Mouse (Mus musculus) layer of hippocampus, adult 9-11 months (tissue): ENCODE data around the gene Fads2.

Experiments
- DNase-seq: peaks from one replicate; pipeline ENCODE4 v3.0.0; 2022

The Fads2 gene

DNA sequence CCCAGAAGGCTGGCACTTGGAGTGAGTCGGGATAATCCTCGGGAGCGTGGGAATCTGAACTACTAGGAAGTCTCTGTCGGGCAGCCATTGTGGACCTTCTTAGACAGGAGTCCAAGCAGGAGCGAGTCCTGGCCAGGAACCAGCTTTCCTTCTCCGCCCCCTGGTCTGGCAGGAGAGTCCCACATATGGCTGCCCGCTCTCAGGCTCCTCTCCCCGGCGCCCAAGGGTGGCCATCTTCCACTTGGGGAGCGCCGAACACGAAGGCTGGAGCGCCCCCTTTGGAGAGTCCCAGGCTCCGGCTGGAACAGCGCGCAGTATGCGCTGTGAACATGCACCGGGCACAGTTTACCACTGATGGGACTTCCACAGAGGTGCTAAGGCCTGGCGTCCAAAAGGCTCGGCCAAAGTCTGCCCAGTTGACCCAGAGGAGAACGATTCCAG, 895 bp downstream of the Fads2 start:
- peak; percentile 68 for DNase-seq

DNA sequence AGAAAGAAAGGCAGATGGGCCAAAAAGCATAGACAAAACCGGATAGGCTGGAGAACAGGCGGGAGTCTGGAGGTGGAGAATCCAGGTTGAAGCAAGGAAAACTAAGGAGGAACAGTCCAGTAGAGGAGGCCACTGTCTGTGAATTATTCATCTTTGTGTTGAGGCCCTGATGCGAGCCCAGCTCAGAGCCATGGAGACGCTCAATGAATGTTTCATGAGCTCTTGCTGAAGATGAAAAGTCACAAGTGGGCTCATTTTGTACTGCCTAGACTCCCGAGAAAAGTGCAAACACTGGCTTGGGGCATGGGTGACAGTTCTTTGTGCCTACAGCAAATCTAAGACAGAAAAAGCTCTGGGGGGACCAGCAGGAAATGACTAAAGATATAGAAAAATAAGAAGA, 3.7 kb downstream of the Fads2 start:
- no peak for DNase-seq

DNA sequence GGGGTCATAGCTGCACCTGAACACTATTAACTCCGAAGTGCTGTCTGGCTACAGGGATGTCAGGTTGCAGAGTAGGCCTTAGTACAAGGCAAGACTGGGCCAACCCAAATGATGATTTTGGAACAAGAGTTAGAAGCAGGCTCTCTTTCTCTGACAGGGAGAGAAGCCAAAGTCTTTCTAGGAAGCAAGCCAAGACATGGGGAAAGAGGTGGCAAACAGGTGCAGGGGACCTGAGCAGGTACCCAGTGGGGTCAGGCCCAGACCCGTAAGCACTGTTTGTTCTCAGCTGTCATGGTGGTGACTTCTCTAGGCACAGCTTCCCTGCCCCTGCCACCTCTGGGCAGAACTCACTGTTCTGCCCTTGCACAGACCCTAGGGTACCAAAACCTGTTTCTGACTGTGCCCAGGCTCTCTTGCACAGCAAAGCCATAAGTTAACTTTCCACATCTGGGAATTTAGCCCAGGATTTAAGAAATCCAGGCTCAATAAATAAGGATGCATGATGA, 5.1 kb downstream of the Fads2 start:
- no peak for DNase-seq

DNA sequence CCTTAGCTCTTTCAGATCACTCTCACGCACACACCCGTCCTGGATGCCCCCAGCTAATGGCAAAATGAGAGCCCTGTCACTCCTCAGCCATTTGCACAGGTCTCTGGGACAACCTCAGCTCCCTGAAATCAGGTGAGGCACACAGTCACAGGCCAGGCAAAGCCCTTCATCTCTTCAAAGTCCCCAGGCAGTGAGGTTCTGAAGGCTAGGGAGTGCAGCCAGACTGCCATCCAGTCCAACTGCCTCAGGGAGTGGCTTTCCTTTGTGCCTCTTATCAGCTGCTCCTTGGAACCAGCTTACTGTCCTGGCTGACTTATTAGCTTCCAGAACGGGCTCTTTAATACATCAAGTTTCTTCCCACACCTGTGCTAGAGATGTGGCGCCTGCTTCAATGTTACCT, 6.9 kb downstream of the Fads2 start:
- no peak for DNase-seq

DNA sequence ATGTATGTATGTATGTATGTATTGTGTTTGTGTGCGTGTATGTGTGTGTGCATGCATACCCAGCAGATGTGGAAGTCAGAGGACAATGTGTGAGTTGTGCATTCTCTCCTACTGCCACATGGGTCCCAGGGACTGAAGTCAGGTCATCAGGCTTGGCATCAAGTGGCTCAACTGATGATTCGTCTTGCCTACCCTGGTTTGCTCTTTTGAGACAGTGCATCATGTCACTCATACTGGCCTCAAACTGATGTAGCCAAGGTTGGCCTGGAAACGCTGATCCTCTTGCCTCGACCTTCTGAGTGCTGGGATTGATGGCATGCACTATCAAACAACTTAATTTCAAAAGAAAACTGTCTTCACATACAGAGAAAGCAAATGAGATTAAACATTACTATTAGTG, 7.7 kb downstream of the Fads2 start:
- DNase-seq = no peak

DNA sequence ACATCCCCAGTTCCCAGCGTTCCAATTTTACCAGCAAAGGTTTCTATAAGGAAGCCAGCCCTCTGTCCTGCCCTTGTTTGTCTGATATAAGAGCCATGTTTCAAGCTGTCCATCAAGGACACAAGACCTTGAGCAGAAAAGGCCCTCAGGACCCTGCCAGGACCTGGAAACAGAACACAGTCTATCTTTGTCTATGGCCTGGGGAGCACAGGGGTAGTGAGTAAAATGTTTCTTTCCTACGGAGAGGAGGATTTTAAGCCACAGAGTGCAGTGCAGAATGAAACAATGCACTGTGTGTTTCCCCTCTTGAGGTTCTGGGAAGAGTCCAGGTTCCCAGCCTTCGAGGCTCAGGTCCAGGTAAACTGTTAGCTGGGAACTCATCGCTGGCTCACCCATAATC, 14.6 kb downstream of the Fads2 start:
- no peak for DNase-seq

DNA sequence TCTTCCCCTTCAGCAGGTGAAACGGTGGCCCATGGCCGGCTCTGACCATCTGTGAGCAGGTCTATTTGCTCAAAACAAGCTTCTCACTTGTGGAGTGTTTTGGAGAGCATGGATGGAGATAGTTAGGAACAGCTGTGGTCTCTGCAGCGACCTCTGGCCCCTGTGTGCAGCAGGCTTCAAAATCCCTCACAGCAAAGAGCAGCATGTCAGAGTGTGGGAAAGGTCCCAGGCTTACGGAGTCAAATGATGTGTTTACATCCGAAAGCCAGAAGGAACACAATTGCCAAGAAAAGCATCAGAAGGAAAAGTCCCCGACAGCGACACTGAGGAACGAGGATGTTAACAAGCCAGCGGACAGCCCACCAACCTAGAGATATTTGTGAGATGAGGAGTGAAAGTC, 16.1 kb downstream of the Fads2 start:
- no peak for DNase-seq

DNA sequence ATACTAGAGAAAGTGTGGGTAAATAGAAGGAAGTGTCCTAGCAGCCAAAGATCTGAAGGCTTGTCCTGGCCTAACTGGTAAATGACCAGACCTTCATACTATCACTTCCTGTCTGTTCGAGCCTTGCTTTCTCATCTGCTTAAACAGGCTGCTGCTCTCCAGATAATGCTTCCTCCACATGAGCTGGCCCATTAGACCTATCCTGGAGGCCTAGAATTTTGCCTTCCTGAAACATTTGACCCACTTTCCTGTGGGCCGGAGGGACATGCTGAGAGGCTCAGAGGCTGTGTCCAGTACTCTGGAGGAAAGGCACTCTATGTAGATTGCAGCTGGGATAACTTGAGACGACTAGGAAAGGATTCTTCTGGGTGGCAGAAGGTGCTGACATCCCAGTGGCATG, 19.4 kb downstream of the Fads2 start:
- DNase-seq = no peak

DNA sequence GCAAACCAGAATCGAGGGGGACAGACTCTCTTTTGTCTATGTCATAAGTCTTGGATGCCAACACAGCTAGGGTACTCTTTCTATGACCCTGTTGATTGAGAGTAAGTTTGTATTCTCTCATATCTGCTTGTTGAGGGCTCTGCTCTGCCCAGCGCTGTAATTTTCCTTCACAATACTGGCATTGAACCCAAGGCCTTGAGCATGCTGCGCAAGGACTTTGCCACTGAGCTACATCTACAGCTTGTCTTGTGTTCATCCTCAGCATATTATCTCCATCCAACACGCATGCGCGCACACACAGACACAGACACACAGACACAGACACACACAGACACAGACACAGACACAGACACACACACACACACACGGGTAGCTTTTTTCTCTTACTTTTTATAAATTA, 21.2 kb downstream of the Fads2 start:
- no peak for DNase-seq

DNA sequence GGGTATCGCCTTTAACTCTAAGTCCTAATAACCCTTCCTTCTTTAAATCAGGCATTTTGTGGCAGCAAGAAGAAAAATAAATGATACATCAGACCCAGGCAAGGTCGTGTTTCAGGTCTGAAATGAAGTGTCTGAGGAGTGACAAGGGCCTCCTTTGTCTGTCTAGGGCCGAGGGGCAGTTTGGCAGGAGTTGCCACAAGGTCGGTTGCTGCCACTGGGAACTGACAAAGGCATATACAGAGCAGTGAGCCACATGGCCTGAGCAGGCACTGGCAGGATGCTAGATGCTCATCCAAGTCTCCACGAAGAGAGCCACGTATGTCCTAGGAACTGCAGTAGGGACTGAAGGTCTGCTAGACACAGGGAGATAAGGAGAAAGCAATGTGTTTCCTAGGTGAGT, 23.2 kb downstream of the Fads2 start:
- no peak for DNase-seq

DNA sequence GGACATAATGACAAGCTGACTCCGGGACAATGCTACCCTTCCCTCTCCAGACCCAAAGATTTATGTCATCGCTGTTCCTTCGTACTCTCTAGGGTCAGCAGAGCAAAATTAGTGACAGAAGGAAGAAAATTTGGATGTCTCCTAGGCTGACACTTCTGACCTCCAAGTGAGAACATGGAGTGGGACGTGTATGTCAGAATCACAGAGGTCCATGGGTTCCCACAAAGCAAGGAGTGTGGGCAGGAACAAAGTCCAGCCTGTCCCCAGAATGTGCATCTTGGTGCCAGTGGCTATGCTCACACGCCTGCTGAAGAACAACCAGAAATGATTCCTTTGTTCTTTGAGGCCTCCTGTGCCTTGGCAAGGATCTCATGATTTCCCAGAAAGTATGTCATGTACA, 28.4 kb downstream of the Fads2 start:
- no peak for DNase-seq

DNA sequence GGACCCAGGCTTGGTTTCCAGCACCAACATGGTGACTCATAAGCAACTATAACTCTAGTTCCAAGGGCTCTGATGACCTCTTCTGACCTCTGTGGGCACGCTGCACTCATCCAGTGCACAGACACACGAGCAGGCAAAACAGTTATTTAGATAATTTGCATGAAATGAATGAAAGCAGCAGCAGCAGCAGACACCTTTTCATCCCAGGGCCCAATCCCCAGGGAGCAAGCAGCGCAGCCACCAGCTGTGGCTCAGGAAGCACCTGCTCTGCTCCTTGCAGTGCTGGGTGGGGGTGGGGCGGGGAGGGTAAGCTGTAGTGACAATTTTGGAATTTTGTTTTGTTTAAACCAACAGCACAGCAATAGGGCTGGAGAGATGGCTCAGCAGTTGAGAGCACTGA, 29.7 kb downstream of the Fads2 start:
- DNase-seq = no peak

DNA sequence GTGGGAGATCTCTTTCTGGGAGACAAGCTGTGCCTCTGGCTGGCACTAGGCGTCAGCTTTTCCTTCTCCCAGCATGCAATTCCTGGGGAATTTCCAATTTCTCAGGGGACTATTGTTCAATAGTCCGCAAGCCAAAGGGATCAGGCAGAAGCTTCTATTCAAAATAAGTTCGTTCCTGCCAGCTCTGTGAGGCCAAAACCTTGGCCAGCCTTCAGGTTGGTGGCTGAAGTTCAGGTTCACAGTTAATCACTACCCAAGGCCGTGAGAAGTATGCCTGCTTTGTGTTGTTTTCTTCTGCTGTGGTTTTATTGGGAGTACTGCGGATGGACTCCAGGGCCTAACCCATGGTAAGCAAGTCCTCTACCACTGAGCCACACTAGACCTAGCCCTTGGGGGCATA, 30.4 kb downstream of the Fads2 start:
- DNase-seq = peak; percentile 65

DNA sequence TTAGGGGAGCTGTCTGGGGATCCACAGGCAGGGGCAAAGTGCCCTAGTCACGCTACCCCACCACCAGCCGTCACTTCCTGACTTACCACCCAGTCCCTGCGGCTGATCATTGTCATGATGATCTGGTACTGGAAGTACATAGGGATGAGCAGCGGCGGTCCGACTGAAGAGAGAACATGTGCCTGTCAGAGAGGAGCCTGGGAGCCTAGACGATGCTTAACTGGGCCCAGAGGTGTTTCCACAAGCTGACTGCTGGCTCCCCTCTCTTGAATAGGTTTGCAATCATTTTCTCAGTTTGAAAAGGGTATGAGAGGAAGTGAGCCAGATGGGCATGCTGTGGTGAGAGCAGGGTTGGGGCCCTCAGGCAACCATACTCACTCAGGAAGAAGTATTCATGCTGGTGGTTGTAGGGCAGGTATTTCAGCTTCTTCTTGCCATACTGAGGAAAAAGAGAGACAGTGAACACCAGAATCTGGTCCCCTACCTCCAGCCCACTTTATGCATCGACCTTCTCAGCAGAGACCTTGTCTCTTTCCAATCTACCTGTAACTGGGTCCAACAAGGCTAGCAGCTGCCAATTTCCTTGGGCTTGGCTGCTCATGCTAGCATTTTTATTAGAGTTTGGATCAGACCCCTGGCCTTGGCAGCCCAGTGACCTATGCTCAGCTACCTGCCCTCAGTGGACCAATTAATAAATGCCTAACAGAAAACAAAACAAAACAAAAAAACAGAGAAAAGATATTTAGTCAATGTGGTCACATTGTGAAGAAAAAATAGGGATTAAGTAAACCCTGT, 31.2 kb downstream of the Fads2 start:
- no peak for DNase-seq

DNA sequence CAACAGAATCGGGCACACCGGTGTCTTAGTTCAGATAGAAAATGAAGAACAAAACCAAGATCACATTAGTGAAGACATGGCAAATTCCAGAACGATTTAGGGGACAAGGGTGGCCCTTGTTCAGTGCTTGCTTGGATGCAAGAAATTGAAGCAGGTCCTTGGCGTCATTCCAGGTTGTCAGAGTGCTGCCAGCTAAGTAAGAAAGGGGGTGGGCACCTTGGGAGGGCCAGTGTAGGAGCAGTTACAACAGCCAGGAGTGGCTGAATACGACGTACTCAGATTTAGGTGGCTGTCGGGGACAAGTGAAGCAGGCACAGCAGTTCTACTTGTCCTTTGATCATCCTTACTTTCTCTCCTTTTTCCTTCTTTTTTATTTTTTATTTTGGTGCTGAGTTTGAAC, 33.8 kb downstream of the Fads2 start:
- no peak for DNase-seq

DNA sequence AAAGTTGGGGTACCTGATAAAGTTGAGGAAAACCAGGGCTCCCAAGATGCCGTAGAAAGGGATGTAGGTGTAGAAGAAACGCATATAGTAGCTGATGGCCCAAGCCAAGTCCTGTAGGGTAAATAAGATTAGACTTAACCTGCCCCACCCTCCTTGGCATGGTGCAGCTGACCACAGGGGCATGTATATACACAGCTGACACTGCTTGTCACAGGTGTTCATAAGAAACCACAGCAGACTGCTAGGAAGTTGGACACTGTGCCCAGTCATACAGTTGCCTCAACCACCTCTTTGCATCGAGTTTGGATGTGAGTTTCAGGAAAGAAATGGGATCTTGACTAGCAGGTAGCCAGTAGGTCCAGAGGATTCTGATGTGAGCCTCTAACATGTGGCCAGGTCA, 35.0 kb downstream of the Fads2 start:
- no peak for DNase-seq

DNA sequence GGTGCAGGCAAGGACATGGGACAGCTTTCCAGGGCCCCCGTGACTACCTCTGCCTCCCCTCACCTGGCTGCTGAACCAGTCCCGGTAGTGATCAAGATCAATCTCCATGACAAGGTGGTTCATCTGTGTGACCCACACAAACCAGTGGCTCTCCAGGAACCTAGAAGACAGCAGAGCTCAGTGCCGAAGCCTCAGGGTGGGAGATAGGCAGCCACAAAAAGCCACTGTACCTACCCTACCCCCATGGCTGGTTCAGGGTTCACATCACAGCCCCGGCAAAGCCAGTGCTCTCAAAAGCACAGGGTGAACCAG, 35.4 kb downstream of the Fads2 start:
- no peak for DNase-seq

DNA sequence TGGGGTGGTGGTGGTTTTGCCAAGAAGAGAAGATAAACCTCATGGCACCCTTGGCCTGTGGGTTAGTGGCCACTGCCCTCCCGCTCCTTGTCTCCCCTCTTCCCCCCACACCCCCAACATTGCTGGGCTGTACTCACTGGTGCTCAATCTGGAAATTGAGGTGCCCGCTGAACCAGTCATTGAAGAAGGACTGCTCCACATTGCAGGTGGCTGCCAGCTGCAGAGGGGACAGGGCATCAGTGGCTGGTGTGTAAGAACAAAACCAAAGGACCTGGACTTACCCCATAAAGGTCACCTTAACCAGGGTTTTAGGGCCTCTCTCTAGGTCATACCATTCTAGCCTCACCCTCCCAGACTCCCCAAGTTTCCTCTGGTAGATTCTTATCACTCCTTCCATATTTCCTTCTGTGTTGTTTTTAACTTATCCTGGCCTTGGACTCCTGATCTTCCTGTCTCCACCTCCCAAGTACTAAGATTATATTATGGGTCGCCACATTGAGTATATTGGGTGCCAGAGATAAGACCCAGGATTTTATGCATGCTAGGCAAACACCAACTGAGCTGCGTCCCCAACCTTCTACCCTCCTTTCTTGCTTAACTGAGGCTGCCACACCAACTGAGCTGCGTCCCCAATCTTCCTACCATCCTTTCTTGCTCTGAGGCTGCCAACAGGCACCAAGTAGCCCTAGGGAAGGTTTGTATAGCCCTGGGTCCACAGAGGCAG, 35.9 kb downstream of the Fads2 start:
- DNase-seq = no peak

DNA sequence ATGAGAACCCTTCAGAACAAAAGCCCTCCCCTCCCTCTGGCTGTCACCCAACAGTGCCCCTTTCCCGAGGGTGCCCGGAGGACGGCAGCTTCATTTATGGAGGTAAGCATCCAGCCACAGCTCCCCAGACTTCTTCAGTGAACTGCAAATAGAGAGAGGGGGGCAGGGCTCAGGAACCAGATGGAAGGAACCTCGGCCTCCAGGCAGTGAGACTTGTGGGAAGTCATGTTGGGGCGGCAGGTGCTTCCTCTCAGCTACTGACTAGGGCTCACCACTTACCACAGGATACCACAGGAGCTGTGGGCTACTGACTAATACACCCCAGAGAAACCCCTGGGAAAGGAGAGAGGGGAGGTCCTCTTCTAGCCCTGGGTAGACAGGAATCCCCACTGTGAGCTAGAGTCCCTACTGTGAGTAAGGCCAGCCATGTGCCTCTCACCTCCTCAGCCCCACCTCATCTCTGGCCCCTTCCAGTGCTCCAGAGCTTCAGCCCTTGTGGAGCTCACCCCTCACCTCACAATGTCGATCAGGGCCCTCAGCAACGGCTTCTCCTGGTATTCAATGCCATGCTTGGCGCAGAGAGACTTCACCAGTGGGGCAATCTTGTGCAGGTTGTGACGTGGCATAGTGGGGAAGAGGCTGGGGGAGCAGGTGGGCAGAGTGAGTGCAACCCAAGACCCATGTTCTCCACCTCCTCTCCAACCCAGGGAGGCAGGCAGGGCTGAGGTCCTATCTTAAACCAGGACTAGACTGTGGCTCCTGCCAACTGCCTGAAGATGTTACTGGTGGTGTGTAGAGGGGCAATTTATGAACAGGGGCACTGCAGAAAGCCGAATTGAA, 37.2 kb downstream of the Fads2 start:
- no peak for DNase-seq

DNA sequence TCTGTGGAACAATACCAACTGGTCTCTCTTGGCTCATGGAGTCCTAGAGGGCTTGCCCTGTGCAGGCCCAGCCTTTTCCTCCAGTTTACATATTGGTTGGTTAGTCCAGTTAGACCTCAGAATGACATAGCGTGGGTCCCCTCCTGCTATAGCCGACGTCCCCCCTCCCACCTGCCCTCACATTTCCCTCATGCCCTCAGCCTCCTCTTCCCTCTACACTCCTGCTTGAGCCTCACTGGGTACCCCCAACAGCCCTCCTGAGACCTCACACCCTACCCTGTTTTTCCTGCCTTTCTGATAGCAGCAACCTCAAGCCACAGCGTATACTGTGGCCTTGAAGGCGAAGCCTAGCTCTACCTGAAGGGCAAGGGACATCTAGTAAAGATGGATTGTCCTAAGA, 38.7 kb downstream of the Fads2 start:
- DNase-seq = no peak

DNA sequence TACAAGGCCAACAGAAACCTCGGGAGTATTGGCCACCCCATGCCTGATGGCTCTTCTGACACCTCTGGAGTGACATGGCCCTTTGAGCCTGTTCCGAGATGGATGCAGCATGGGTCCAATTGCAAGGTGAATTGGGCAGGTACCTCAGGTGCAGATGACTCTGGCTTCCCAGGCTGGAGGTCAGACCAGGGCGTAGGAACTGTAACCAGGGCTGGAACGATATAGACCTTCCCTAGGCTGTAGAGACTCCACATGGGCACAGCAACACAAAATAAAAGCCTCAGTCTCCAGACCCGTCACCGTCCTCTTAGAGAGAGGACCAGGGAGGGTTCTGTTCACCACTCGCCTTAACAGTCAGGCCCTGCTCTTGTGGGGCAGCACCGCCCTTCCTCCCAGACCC, 39.3 kb downstream of the Fads2 start:
- DNase-seq = no peak

DNA sequence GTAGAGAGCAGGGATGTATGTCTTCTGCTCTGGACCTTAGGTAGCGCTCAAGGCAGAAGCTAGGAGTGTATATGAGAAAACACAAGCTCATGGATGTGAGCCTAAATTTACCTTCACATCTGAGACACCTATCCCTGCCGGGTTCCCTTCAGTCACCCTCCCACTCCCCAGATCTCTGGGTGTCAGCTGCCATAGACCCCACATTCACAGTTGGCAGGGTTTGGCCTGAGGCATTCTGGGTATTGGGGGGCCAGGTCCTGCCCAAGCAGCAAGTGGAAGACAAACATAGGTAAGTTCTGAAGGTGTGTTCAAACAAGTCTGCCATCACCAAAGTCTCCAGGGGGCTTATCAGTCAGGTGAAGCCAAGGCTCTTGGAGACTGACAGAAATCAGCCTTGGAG, 39.9 kb downstream of the Fads2 start:
- DNase-seq = no peak

DNA sequence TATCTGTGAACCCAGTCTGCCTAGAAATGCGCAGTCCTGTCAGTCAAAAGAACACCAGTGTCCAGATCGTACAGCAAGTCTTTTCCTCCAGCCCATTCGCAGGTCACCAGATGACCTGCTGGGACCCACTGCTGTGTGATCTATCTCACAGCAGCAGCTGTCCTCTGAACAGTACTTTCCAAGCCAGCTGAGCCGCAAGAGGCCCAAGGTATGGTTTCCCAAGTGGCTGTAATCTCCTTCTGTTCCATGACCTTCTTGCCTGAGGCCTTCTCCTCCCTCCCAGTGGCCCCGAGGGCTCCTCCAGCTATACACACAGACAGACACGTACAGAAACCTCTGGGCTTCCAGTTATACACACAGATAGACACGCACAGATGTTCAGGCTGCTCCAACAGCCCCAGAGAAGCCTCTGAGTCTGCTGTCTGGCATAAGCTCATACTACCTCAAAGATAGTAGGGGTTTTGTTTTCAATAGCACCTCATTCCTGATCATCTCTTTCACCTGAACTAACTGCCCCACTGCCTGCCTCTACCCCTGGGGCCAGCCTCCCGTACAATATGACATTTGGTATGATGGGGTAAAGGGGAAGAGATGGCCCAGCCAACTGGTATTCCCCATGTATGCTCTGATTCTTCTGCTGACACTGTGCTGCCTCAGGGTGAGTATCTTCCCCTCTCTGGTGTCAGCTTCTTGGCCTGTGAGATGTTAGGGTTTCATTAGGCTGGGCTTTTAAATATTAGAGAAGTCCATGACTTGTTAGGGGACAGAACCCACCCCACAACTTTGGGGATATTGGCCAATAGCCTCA, 40.6 kb downstream of the Fads2 start:
- DNase-seq = no peak
